Mouse (Mus musculus): ENCODE measurements around the gene Nlk.

DNA sequence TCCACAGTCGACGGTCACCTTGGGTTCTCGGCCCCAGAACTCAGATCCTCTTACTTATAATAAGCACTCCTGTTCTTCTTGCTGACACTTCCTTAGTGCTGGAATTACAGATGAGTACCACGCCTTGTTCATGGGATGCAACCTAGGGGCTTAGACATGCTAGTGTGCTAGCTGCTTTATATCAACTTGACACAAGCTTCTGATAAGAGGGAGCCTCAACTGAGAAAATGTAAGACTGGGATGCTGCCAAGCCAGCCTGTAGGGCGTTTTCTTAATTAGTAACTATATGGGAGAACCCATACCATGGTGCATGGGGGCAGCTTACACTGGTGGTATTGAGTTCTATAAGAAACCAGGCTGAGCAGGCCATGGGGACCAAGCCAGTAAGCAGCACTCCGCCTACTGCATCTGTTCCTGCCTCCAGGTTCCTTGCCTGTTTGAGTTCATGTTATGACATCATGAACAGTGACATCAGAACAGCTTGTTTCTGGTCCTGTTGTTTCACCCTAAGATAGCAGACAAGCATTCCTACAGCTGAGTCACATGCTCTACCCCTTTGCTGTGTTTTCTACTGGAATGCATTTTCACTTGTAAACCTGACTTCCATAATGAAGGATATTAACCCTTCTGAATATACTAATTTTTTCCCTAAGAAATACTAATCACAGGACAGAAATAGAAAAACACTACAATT lies 102.8 kb downstream of the Nlk start:
- TF ChIP-seq POLR2A (IDR thresholded peaks at IDR 0.05; ENCODE audit: borderline replicate concordance, extremely low read depth, insufficient read depth, insufficient read length, poor library complexity, severe bottlenecking) (no peak), CTCF (IDR thresholded peaks at IDR 0.05; ENCODE audit: borderline replicate concordance, extremely low read depth, insufficient read depth, insufficient read length) (no peak)

All from brain, embryonic 14.5 days (tissue).